Mouse (Mus musculus): ENCODE data around the gene Zpbp2. TPM values are rescaled to one million over a fixed set of nuclear protein-coding genes. Genes with fewer than 3 reads are reported as not detected.

Gene Zpbp2
- polyA plus RNA-seq (2012; rRNA removed): 0.23 TPM in 1 of 2 replicates, not detected in the other

GRCm38 (mm10) chr11:98550975-98551828 is at the start of gene Zpbp2:
Gene Zpbp2, plus strand, starts transcription at chr11:98551097.
- no peak for TF ChIP-seq CTCF (IDR thresholded peaks at IDR 0.05; ENCODE audit: extremely low read depth, insufficient read depth, low read length)
- peak; percentile 70 for TF ChIP-seq POLR2A (IDR thresholded peaks at IDR 0.05; ENCODE audit: extremely low read depth, insufficient read depth, low read length)
- no peaks in the 10 kb centered on the region for H3K4me1 ChIP-seq (ENCODE audit: control insufficient read depth, insufficient read depth, low read length)
- peak within 1 kb of the TSS; percentile 94 for H3K27ac ChIP-seq (ENCODE audit: insufficient read depth, low read length)
- peak within 1 kb of the TSS; percentile 73 for H3K4me3 ChIP-seq (ENCODE audit: insufficient read depth, low read length)

DNA sequence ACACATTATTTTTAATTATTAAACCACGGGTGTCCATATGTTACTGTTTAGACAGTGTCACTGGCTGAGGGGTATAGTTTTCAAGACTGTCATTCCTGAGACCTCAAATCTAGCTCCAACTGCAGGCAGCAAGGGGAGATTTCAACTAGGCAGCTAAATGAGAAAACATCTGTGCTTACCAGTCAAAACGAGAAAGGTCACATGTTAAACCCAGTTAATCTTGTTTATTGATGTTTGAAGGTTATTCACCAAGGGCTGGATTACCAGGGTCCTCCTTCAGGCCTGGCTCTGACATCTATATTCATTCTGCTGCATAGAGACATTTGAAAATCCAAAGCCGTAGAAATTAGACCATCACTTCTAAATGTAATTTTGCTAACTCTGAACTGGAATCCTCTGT is 46.0 kb upstream of the Zpbp2 start:
- Histone ChIP-seq H3K4me1 (ENCODE audit: control insufficient read depth, insufficient read depth, low read length) (no peaks in the 10 kb centered on the region), H3K4me3 (ENCODE audit: insufficient read depth, low read length) (no peak overlapping the region), H3K27ac (ENCODE audit: insufficient read depth, low read length) (no peak overlapping the region)
- no peak for TF ChIP-seq POLR2A (IDR thresholded peaks at IDR 0.05; ENCODE audit: extremely low read depth, insufficient read depth, low read length)
- no peak for TF ChIP-seq CTCF (IDR thresholded peaks at IDR 0.05; ENCODE audit: extremely low read depth, insufficient read depth, low read length)

DNA sequence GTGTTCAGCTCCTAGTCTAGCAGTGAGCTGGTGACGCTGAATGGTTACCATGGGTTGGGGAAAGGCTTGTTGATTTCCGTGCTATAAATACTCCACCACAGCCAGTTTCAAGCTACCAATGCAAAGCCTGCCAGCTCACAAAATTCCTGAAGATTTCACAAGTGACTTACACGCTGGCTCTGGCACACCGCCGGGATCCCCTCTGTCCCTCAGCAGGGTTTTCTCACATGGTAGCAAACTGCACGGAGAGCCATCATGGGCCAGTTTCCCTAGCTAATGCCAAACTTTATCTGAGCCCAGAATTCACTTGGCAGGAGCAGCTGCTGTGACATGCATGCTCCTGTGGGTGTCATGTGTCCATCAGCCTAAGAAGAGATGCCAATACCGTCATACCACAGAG is 41.5 kb upstream of the Zpbp2 start:
- H3K4me3 ChIP-seq (ENCODE audit: insufficient read depth, low read length): no peak overlapping the region
- H3K4me1 ChIP-seq (ENCODE audit: control insufficient read depth, insufficient read depth, low read length): no peaks in the 10 kb centered on the region
- no peak overlapping the region for H3K27ac ChIP-seq (ENCODE audit: insufficient read depth, low read length)
- TF ChIP-seq POLR2A (IDR thresholded peaks at IDR 0.05; ENCODE audit: extremely low read depth, insufficient read depth, low read length) (no peak), CTCF (IDR thresholded peaks at IDR 0.05; ENCODE audit: extremely low read depth, insufficient read depth, low read length) (no peak)

DNA sequence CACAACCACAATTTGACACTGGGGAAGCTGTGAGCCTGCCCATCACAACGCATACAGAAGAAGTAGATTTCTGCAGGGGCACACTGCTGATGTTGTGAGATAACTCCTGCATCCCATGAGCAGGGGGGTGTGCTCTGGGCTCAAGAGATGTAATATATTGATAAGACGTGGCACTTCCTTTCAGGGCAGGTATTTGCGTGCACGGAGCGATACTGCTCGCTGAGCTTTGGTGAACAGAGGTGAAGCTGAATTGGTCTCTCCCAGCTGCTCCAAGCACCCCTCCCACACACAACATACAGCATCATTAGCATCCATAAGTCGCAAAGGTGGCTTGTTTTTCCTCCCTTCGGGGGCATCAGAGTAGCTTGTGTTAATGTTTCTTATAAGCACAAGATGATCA is 40.8 kb upstream of the Zpbp2 start:
- Histone ChIP-seq H3K4me1 (ENCODE audit: control insufficient read depth, insufficient read depth, low read length) (no peaks in the 10 kb centered on the region), H3K4me3 (ENCODE audit: insufficient read depth, low read length) (no peak overlapping the region), H3K27ac (ENCODE audit: insufficient read depth, low read length) (no peak overlapping the region)
- TF ChIP-seq CTCF (IDR thresholded peaks at IDR 0.05; ENCODE audit: extremely low read depth, insufficient read depth, low read length) (no peak), POLR2A (IDR thresholded peaks at IDR 0.05; ENCODE audit: extremely low read depth, insufficient read depth, low read length) (no peak)

DNA sequence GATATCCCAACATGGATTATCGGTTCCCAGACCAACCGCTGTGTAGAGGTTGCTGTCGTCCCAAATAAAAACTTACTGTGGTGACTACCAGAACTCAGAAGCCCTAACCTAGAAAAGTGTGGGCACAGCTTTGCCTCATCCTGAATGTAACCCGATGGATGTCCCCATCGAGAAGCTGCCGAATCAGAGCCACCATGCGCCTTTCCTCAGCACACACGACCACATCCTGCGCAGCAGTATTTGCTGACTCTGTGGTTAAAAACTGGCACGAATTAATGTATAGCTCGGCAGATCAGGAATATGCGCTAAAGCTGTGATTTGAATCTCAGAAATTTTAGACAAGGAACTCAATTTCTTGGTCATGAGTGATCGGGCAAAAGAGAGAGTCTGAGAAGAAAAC is 38.0 kb upstream of the Zpbp2 start:
- H3K4me3 ChIP-seq (ENCODE audit: insufficient read depth, low read length): no peak overlapping the region
- no peak overlapping the region for H3K27ac ChIP-seq (ENCODE audit: insufficient read depth, low read length)
- TF ChIP-seq POLR2A (IDR thresholded peaks at IDR 0.05; ENCODE audit: extremely low read depth, insufficient read depth, low read length) (no peak), CTCF (IDR thresholded peaks at IDR 0.05; ENCODE audit: extremely low read depth, insufficient read depth, low read length) (no peak)
- no peaks in the 10 kb centered on the region for H3K4me1 ChIP-seq (ENCODE audit: control insufficient read depth, insufficient read depth, low read length)

GRCm38 (mm10) chr11:98513356-98513936 is 37.5 kb upstream of the Zpbp2 start:
- TF ChIP-seq CTCF (IDR thresholded peaks at IDR 0.05; ENCODE audit: extremely low read depth, insufficient read depth, low read length) (no peak), POLR2A (IDR thresholded peaks at IDR 0.05; ENCODE audit: extremely low read depth, insufficient read depth, low read length) (no peak)

DNA sequence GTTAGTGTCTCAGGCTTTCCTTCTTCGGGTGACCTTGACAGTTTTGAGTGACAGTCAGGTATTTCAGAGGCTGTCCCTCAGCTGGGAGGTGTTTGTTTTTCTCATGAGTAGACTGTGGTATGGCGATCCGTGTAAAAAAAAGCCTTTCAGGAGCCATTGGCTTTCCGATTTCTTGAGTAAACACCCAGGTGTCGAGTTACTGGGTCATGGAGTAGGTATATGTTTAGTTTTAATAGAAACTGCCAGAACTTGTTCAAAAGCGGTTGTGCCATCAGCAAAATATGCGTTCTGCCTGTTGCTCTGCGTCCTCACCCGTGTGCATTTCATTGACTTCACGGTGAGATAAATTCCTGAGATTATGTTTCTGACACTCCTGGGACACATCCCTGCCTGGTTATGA is 30.4 kb upstream of the Zpbp2 start:
- Histone ChIP-seq H3K27ac (ENCODE audit: insufficient read depth, low read length) (no peak overlapping the region), H3K4me3 (ENCODE audit: insufficient read depth, low read length) (no peak overlapping the region), H3K4me1 (ENCODE audit: control insufficient read depth, insufficient read depth, low read length) (no peaks in the 10 kb centered on the region)
- TF ChIP-seq POLR2A (IDR thresholded peaks at IDR 0.05; ENCODE audit: extremely low read depth, insufficient read depth, low read length) (no peak), CTCF (IDR thresholded peaks at IDR 0.05; ENCODE audit: extremely low read depth, insufficient read depth, low read length) (no peak)

More at GRCm38 (mm10) chr11:98513356-98513936, 37.5 kb upstream of the Zpbp2 start:
- Histone ChIP-seq H3K4me3 (ENCODE audit: insufficient read depth, low read length) (no peak overlapping the region), H3K4me1 (ENCODE audit: control insufficient read depth, insufficient read depth, low read length) (no peaks in the 10 kb centered on the region), H3K27ac (ENCODE audit: insufficient read depth, low read length) (no peak overlapping the region)

DNA sequence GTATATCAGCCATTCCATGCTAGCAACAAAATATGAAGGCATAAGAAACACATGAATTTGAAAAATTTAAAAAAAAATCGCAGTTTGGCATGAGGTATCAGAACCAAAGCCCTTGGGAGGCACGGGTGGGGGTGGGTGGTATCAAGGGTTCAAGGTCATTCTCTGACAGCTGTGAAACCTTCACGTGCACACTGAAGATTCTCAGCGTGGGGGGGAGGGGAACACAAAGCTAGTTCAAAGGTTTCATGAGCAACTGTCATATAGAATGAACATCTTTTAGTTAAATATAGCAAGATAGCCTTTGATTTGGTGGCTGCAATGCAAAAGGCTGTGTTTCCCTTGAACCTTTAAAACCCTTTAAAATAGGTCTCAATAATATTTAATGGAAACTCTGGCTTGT is 25.8 kb upstream of the Zpbp2 start:
- TF ChIP-seq CTCF (IDR thresholded peaks at IDR 0.05; ENCODE audit: extremely low read depth, insufficient read depth, low read length) (no peak), POLR2A (IDR thresholded peaks at IDR 0.05; ENCODE audit: extremely low read depth, insufficient read depth, low read length) (no peak)
- Histone ChIP-seq H3K27ac (ENCODE audit: insufficient read depth, low read length) (no peak overlapping the region), H3K4me3 (ENCODE audit: insufficient read depth, low read length) (no peak overlapping the region), H3K4me1 (ENCODE audit: control insufficient read depth, insufficient read depth, low read length) (no peaks in the 10 kb centered on the region)

- no peak for TF ChIP-seq POLR2A (IDR thresholded peaks at IDR 0.05; ENCODE audit: extremely low read depth, insufficient read depth, low read length)
- no peak for TF ChIP-seq CTCF (IDR thresholded peaks at IDR 0.05; ENCODE audit: extremely low read depth, insufficient read depth, low read length)
- Histone ChIP-seq H3K4me3 (ENCODE audit: insufficient read depth, low read length) (no peak overlapping the region), H3K27ac (ENCODE audit: insufficient read depth, low read length) (no peak overlapping the region), H3K4me1 (ENCODE audit: control insufficient read depth, insufficient read depth, low read length) (no peaks in the 10 kb centered on the region)
Observed at GRCm38 (mm10) chr11:98526824-98527461, 24.0 kb upstream of the Zpbp2 start.
